Mouse (Mus musculus): Measurements from ENCODE around the gene Gm20795. TPM values are rescaled to one million over a fixed set of nuclear protein-coding genes. Genes with fewer than 3 reads are reported as not detected.
"Not testable (repeated sequence)": the region's sequence is repeated elsewhere in the genome, so short reads cannot be mapped to it uniquely, and the experiment has no call there.

The Gm20795 gene
- total RNA-seq (2021), result not detected

- intact Hi-C loops (cut with DNase I); DNase-seq (ENCODE audit: low spot score): not testable (repeated sequence)
Observed at GRCm38 (mm10) chrY:40804614-40805013, at the start of gene Gm20795. Gene Gm20795, plus strand, starts transcription at chrY:40804914.

GRCm38 (mm10) chrY:40775665-40776064 is 29.0 kb upstream of the Gm20795 start, which contains the start of gene Gm21797:
Gene Gm21797, minus strand, starts transcription at chrY:40775765.
- DNase-seq (ENCODE audit: low spot score); intact Hi-C loops (cut with DNase I): not testable (repeated sequence)

Other genes with a start within 250 kb of the Gm20795 start
- not detected for gene Gm21852, start 152.9 kb upstream of the Gm20795 start, total RNA-seq (2021)
- not detected for gene Gm21797, start 29.1 kb upstream of the Gm20795 start, total RNA-seq (2021)

All from heart, postnatal 25 days (tissue).